Mouse (Mus musculus) CH12.LX (cell line): Measurements from ENCODE around the gene 1700017D01Rik. TPM values are rescaled to one million over a fixed set of nuclear protein-coding genes. Genes with fewer than 3 reads are reported as not detected.
"Not testable (repeated sequence)": the region's sequence is repeated elsewhere in the genome, so short reads cannot be mapped to it uniquely, and the experiment has no call there.

Experiments
- DNase-seq: peaks from one replicate; pipeline ENCODE4 v3.0.0-alpha.2; 2013; ENCODE audit errors: extremely low read depth
- H3K27ac ChIP-seq: 2 replicates; pipeline ENCODE4 v1.5.1; 2012; ENCODE audit warnings: low read depth, mild to moderate bottlenecking, control low read depth, moderate library complexity; ENCODE audit not compliant: insufficient read depth
- H3K27me3 ChIP-seq: replicated peaks from 2 replicates; pipeline ENCODE3; 2012; ENCODE audit warnings: inconsistent platforms
- H3K36me3 ChIP-seq, 2 experiments: replicated peaks in 1 of 2; 2 replicates each; pipeline versions ENCODE3 to v1.6.1; 2012; ENCODE audit warnings: inconsistent platforms in 1 of 2, low read length in 1 of 2, mild to moderate bottlenecking in 1 of 2, mixed read lengths in 1 of 2, moderate library complexity in 1 of 2; ENCODE audit not compliant: control insufficient read depth in 1 of 2, insufficient read depth in 1 of 2
- H3K4me1 ChIP-seq, 2 experiments: 2 replicates each; pipeline ENCODE4 v1.6.1; 2012; ENCODE audit warnings: inconsistent platforms in 1 of 2, moderate library complexity in 1 of 2; ENCODE audit not compliant: insufficient read depth in 2 of 2, control insufficient read depth in 1 of 2
- H3K4me2 ChIP-seq: 2 replicates; pipeline ENCODE4 v1.6.1; 2012; ENCODE audit warnings: low read depth, mild to moderate bottlenecking, control low read depth; ENCODE audit not compliant: poor library complexity, insufficient read depth, severe bottlenecking
- H3K4me3 ChIP-seq, 3 experiments: fragments of 150-350 bp in 1 of 3; sonication (generic) in 1 of 3; replicated peaks in 1 of 3; 2 replicates each; pipeline versions ENCODE3 to v1.5.1; 2011 to 2012; ENCODE audit warnings: low read depth in 2 of 3, low read length in 2 of 3, mild to moderate bottlenecking in 2 of 3, moderate library complexity in 2 of 3, control low read depth in 1 of 3, improper control_type of control experiment in 1 of 3, inconsistent platforms in 1 of 3, mixed read lengths in 1 of 3; ENCODE audit not compliant: poor library complexity in 1 of 3
- H3K79me2 ChIP-seq: replicated peaks from 2 replicates; pipeline ENCODE4 v1.6.1; 2012; ENCODE audit warnings: mild to moderate bottlenecking, moderate library complexity; ENCODE audit not compliant: control insufficient read depth, poor library complexity, insufficient read depth, severe bottlenecking; ENCODE audit errors: extremely low read depth
- H3K9ac ChIP-seq: 2 replicates; pipeline ENCODE4 v1.6.1; 2012; ENCODE audit warnings: low read depth, mild to moderate bottlenecking, control low read depth, moderate library complexity; ENCODE audit not compliant: insufficient read depth
- H3K9me3 ChIP-seq: replicated peaks from 2 replicates; pipeline ENCODE3; 2012; ENCODE audit warnings: low read length, inconsistent platforms, mixed read lengths
- KAT2A ChIP-seq: IDR thresholded peaks from 2 replicates; pipeline ENCODE4 v1.6.1; 2012; ENCODE audit warnings: low read length, improper control_type of control experiment, inconsistent platforms; ENCODE audit not compliant: insufficient replicate concordance
- MAFK ChIP-seq: IDR thresholded peaks from 2 replicates; pipeline ENCODE4 v1.6.1; 2011; ENCODE audit warnings: low read length, improper control_type of control experiment; ENCODE audit not compliant: insufficient replicate concordance
- MAZ ChIP-seq: IDR thresholded peaks from 2 replicates; pipeline ENCODE4 v1.6.1; 2012; ENCODE audit warnings: low read depth, mild to moderate bottlenecking, inconsistent platforms, low read length, improper control_type of control experiment, moderate library complexity
- MEF2A ChIP-seq: IDR thresholded peaks from 2 replicates; pipeline ENCODE4 v1.6.1; 2014; ENCODE audit warnings: low read depth, mild to moderate bottlenecking, inconsistent platforms, low read length, improper control_type of control experiment, borderline replicate concordance
- MXI1 ChIP-seq: IDR thresholded peaks from 2 replicates; pipeline ENCODE4 v1.6.1; 2011; ENCODE audit warnings: mild to moderate bottlenecking, low read depth, low read length, improper control_type of control experiment
- NRF1 ChIP-seq: IDR thresholded peaks from 2 replicates; pipeline ENCODE4 v1.6.1; 2014; ENCODE audit warnings: low read depth, mild to moderate bottlenecking, inconsistent platforms, low read length, improper control_type of control experiment, moderate library complexity
- PAX5 ChIP-seq: IDR thresholded peaks from 2 replicates; pipeline ENCODE4 v1.6.1; 2012; ENCODE audit warnings: low read length, inconsistent platforms, mixed read lengths
- SIN3A ChIP-seq: IDR thresholded peaks from 2 replicates; pipeline ENCODE4 v1.6.1; 2012; ENCODE audit warnings: low read length, improper control_type of control experiment, inconsistent platforms
- ZC3H11A ChIP-seq: IDR thresholded peaks from 2 replicates; pipeline ENCODE4 v1.6.1; 2012; ENCODE audit warnings: low read depth, mild to moderate bottlenecking, inconsistent platforms, low read length, improper control_type of control experiment
- dilution Hi-C: fragments of 300-500 bp; cut with MboI; formaldehyde crosslinking; loops from 2 replicates; pipeline ENCODE4 v1.14.3; 2020; ENCODE audit warnings: low sequenced_read_pairs; ENCODE audit not compliant: extremely low pct_unique_long_range_greater_than_20kb, extremely low pct_ligation_motif_present
- in situ Hi-C: fragments of 300-500 bp; cut with MboI; formaldehyde crosslinking; loops from 3 replicates; pipeline ENCODE4 v1.14.3; 2019; ENCODE audit warnings: low sequenced_read_pairs, low pct_ligation_motif_present, low pct_unique_long_range_greater_than_20kb, mixed read lengths
- polyA plus RNA-seq: library from polyadenylated mRNA; unstranded; fragments of >175 nt; gene quantifications from 2 replicates; pipeline ENCODE4 v1.2.1, GENCODE M21; 2012; ENCODE audit warnings: low read depth; ENCODE audit not compliant: insufficient read length
- total RNA-seq, 2 experiments: library from RNA; depleted of rRNA; stranded (reverse); fragments of 300-350 nt in 1 of 2; fragments of >200 nt in 1 of 2; gene quantifications; 2 replicates each; pipeline ENCODE4 v1.2.3; 2012 to 2014

1700017D01Rik gene
- total and polyA plus RNA-seq, 3 experiments = not detected

DNA sequence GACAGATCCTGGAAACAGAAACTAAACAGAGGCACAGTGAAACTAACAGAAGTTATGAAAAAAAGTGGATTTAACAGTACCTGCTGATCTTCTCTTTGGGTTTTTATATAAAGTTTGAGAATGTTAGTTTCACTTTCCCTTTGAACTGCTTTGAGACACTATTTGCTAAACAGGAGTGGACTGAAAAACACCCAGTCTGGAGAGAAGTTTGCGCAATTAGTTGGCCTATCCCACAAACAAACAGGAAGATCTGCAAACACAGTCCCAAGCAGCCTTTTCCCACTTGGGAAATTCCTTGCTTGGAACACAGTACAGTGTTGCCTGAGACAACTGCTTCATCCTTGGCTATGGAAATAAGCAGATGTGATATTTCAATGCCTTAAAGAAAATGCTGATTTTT, 75.0 kb downstream of the 1700017D01Rik start:
- H3K27ac ChIP-seq, dilution Hi-C loops: not testable (repeated sequence)
- peak overlapping the region; percentile 65; the same call in 1 of the 2 replicates for H3K4me2 ChIP-seq

GRCm38 (mm10) chr19:11053277-11053676, 77.4 kb downstream of the 1700017D01Rik start:
- Histone ChIP-seq H3K79me2 (no peaks in the 10 kb centered on the region), H3K27me3 (no peaks in the 10 kb centered on the region), H3K9me3 (no peaks in the 10 kb centered on the region), H3K4me2 (no peak overlapping the region), H3K9ac (no peak overlapping the region), H3K4me1 (peaks cover 0 to 23% of the 10 kb centered on the region in 2 experiments; a peak in 3 of 4 replicates), H3K27ac (no peak overlapping the region), H3K4me3 (no peak overlapping the region), H3K36me3 (no peaks in the 10 kb centered on the region)
- dilution Hi-C loops = no loop called here
- no peak for TF ChIP-seq MEF2A
- TF ChIP-seq MAFK = no peak
- no peak for TF ChIP-seq PAX5
- no peak for TF ChIP-seq NRF1
- no peak for TF ChIP-seq SIN3A
- no peak for TF ChIP-seq MAZ
- in situ Hi-C loops = loop anchor here (25.0 kb wide), 1 partner anchor 284 kb away; the partner anchor contains the start of gene Ms4a7
- no peak for DNase-seq

More for the DNA sequence above, 75.0 kb downstream of the 1700017D01Rik start:
- H3K4me1 ChIP-seq = peaks cover 0 to 20% of the 10 kb centered on the region in 2 experiments; a peak in 3 of 4 replicates
- H3K27me3 ChIP-seq, H3K36me3 ChIP-seq, H3K9me3 ChIP-seq, H3K9ac ChIP-seq, H3K79me2 ChIP-seq, DNase-seq, H3K4me3 ChIP-seq: not testable (repeated sequence)
- in situ Hi-C loops = loop anchor here (25.0 kb wide), 1 partner anchor 282 kb away; the partner anchor contains the start of gene Ms4a7

- Histone ChIP-seq H3K4me1 (peaks cover 0 to 26% of the 10 kb centered on the region in 2 experiments; a peak in 3 of 4 replicates), H3K4me2 (no peak overlapping the region), H3K27me3 (no peaks in the 10 kb centered on the region), H3K9me3 (no peaks in the 10 kb centered on the region), H3K79me2 (no peaks in the 10 kb centered on the region), H3K27ac (no peak overlapping the region), H3K9ac (no peak overlapping the region), H3K4me3 (no peak overlapping the region), H3K36me3 (no peaks in the 10 kb centered on the region)
- TF ChIP-seq ZC3H11A = no peak
- no peak for TF ChIP-seq PAX5
- no peak for TF ChIP-seq KAT2A
- no peak for TF ChIP-seq MXI1
- TF ChIP-seq MAZ = no peak
- no peak for DNase-seq
- in situ Hi-C loops = loop anchor here (25.0 kb wide), 1 partner anchor 284 kb away; the partner anchor contains the start of gene Ms4a7
- dilution Hi-C loops = no loop called here
Measured at GRCm38 (mm10) chr19:11052877-11053276, 77.8 kb downstream of the 1700017D01Rik start.
